Mouse (Mus musculus) midbrain, embryonic 13.5 days (tissue): ENCODE measurements around the gene Upb1. TPM values are rescaled to one million over a fixed set of nuclear protein-coding genes. Genes with fewer than 3 reads are reported as not detected.

Experiments
- ATAC-seq: fragments of 200-750 bp; cut with Nextera tagmentation; 2 replicates; pipeline ENCODE4 v1.8.0; 2017; ENCODE audit warnings: mild to moderate bottlenecking, moderate TSS enrichment, moderate library complexity
- H3K27ac ChIP-seq: fragments of 300-500 bp; sonication (generic); 2 replicates; pipeline ENCODE4 v1.5.1; 2015; ENCODE audit warnings: inconsistent platforms, mild to moderate bottlenecking, moderate library complexity
- H3K27me3 ChIP-seq: fragments of 300-500 bp; sonication (generic); 2 replicates; pipeline ENCODE4 v1.6.1; 2015; ENCODE audit warnings: mild to moderate bottlenecking, inconsistent platforms
- H3K36me3 ChIP-seq: fragments of 300-500 bp; sonication (generic); 2 replicates; pipeline ENCODE4 v1.6.1; 2015; ENCODE audit warnings: mild to moderate bottlenecking, inconsistent platforms
- H3K4me1 ChIP-seq: fragments of 300-500 bp; sonication (generic); replicated peaks from 2 replicates; pipeline ENCODE4 v1.6.1; 2015; ENCODE audit warnings: inconsistent platforms
- H3K4me2 ChIP-seq: fragments of 300-500 bp; sonication (generic); replicated peaks from 2 replicates; pipeline ENCODE4 v1.6.1; 2015; ENCODE audit warnings: moderate library complexity, mild to moderate bottlenecking, inconsistent platforms
- H3K4me3 ChIP-seq: fragments of 300-500 bp; sonication (generic); replicated peaks from 2 replicates; pipeline ENCODE4 v1.5.1; 2015; ENCODE audit warnings: mild to moderate bottlenecking, inconsistent platforms
- H3K9ac ChIP-seq: fragments of 300-500 bp; sonication (generic); replicated peaks from 2 replicates; pipeline ENCODE4 v1.6.1; 2015; ENCODE audit warnings: mild to moderate bottlenecking, inconsistent platforms
- H3K9me3 ChIP-seq: fragments of 300-500 bp; sonication (generic); 2 replicates; pipeline ENCODE4 v1.6.1; 2016; ENCODE audit warnings: mild to moderate bottlenecking, inconsistent platforms
- WGBS: fragments of 180-500 bp; shearing (Covaris S2); methylation state at CpG from one replicate; pipeline ENCODE4 v1.1.7; 2015; 5-methylcytosine and 5-hydroxymethylcytosine counted together
- polyA plus RNA-seq: library from polyadenylated mRNA; unstranded; fragments of >200 nt; fragmentation: Nextera tagmentation; extraction: Ambion mirVana; gene quantifications from 2 replicates; pipeline ENCODE4 v1.2.1, GENCODE M21; 2015

Gene Upb1
- polyA plus RNA-seq, 1 experiment from 2014 or later: not detected

- no peaks in the 10 kb centered on the region for H3K9me3 ChIP-seq
- H3K4me2 ChIP-seq: no peak overlapping the region
- H3K4me3 ChIP-seq: no peak overlapping the region
- 90% methylated on average over 7 of the region's 7 CpGs for WGBS
- no peaks in the 10 kb centered on the region for H3K4me1 ChIP-seq
- H3K36me3 ChIP-seq: no peaks in the 10 kb centered on the region
- no peak for ATAC-seq
- H3K9ac ChIP-seq: no peak overlapping the region
- no peaks in the 10 kb centered on the region for H3K27me3 ChIP-seq
- no peak overlapping the region for H3K27ac ChIP-seq
These were observed 28.7 kb downstream of the Upb1 start for GRCm38 (mm10) chr10:75429522-75430146.

GRCm38 (mm10) chr10:75430147-75430537 lies 29.2 kb downstream of the Upb1 start:
- Histone ChIP-seq H3K36me3 (no peaks in the 10 kb centered on the region), H3K27me3 (no peaks in the 10 kb centered on the region), H3K27ac (no peak overlapping the region), H3K9ac (no peak overlapping the region), H3K4me2 (no peak overlapping the region), H3K9me3 (no peaks in the 10 kb centered on the region), H3K4me1 (no peaks in the 10 kb centered on the region), H3K4me3 (no peak overlapping the region)
- 95% methylated on average over 5 of the region's 5 CpGs for WGBS
- ATAC-seq: no peak

- no peak overlapping the region for H3K4me2 ChIP-seq
- no peak overlapping the region for H3K27ac ChIP-seq
- no peak for ATAC-seq
- no peak overlapping the region for H3K9ac ChIP-seq
- no peaks in the 10 kb centered on the region for H3K27me3 ChIP-seq
- H3K4me3 ChIP-seq: no peak overlapping the region
- WGBS: 95% methylated on average over 6 of the region's 6 CpGs
- H3K9me3 ChIP-seq: no peaks in the 10 kb centered on the region
- no peaks in the 10 kb centered on the region for H3K36me3 ChIP-seq
- H3K4me1 ChIP-seq: no peaks in the 10 kb centered on the region
These were observed 29.7 kb downstream of the Upb1 start for GRCm38 (mm10) chr10:75430633-75431032.

GRCm38 (mm10) chr10:75436604-75437217 lies 35.8 kb downstream of the Upb1 start:
- 21% methylated on average over 3 of the region's 3 CpGs for WGBS
- H3K4me3 ChIP-seq: no peak overlapping the region
- H3K9me3 ChIP-seq: no peaks in the 10 kb centered on the region
- H3K4me2 ChIP-seq: no peak overlapping the region
- 0 out of 2 replicates have a peak, but pooled peaks cover 3% of the 10 kb centered on the region for H3K27me3 ChIP-seq
- no peaks in the 10 kb centered on the region for H3K36me3 ChIP-seq
- ATAC-seq: peak; percentile 53
- no peaks in the 10 kb centered on the region; the same call in 1 of the 2 replicates for H3K4me1 ChIP-seq
- no peak overlapping the region for H3K9ac ChIP-seq
- no peak overlapping the region for H3K27ac ChIP-seq

GRCm38 (mm10) chr10:75437284-75437683 lies 36.4 kb downstream of the Upb1 start:
- 93% methylated on average over 1 of the region's 1 CpGs for WGBS
- no peak overlapping the region for H3K4me2 ChIP-seq
- no peaks in the 10 kb centered on the region; the same call in 1 of the 2 replicates for H3K4me1 ChIP-seq
- no peak for ATAC-seq
- H3K27ac ChIP-seq: no peak overlapping the region
- H3K9ac ChIP-seq: no peak overlapping the region
- 0 out of 2 replicates have a peak, but pooled peaks cover 3% of the 10 kb centered on the region for H3K27me3 ChIP-seq
- H3K4me3 ChIP-seq: no peak overlapping the region
- no peaks in the 10 kb centered on the region for H3K9me3 ChIP-seq
- no peaks in the 10 kb centered on the region for H3K36me3 ChIP-seq

- Histone ChIP-seq H3K27me3 (0 out of 2 replicates have a peak, but pooled peaks cover 3% of the 10 kb centered on the region), H3K4me1 (no peaks in the 10 kb centered on the region; the same call in 1 of the 2 replicates), H3K27ac (no peak overlapping the region; the same call in 1 of the 2 replicates), H3K36me3 (no peaks in the 10 kb centered on the region), H3K4me2 (no peak overlapping the region), H3K4me3 (no peak overlapping the region), H3K9me3 (no peaks in the 10 kb centered on the region), H3K9ac (no peak overlapping the region)
- peak; percentile 64 for ATAC-seq
- 74% methylated on average over 13 of the region's 13 CpGs for WGBS
These were observed 37.4 kb downstream of the Upb1 start for GRCm38 (mm10) chr10:75438132-75438810.

- Histone ChIP-seq H3K4me1 (peaks cover 4% of the 10 kb centered on the region), H3K27ac (no peak overlapping the region)
These were observed 38.4 kb downstream of the Upb1 start for GRCm38 (mm10) chr10:75439211-75439811.

GRCm38 (mm10) chr10:75440756-75441155 lies 39.8 kb downstream of the Upb1 start:
- Histone ChIP-seq H3K9ac (no peak overlapping the region), H3K4me3 (no peak overlapping the region), H3K4me1 (peaks cover 16% of the 10 kb centered on the region), H3K4me2 (no peak overlapping the region), H3K27ac (no peak overlapping the region), H3K27me3 (0 out of 2 replicates have a peak, but pooled peaks cover 3% of the 10 kb centered on the region), H3K36me3 (no peaks in the 10 kb centered on the region), H3K9me3 (no peaks in the 10 kb centered on the region)
- ATAC-seq: no peak
- 87% methylated on average over 3 of the region's 3 CpGs for WGBS

More at GRCm38 (mm10) chr10:75439211-75439811, 38.4 kb downstream of the Upb1 start:
- no peak overlapping the region for H3K4me3 ChIP-seq
- ATAC-seq: peak; percentile 49
- WGBS: 40% methylated on average over 7 of the region's 7 CpGs
- H3K36me3 ChIP-seq: no peaks in the 10 kb centered on the region
- H3K27me3 ChIP-seq: 0 out of 2 replicates have a peak, but pooled peaks cover 3% of the 10 kb centered on the region
- H3K9me3 ChIP-seq: no peaks in the 10 kb centered on the region
- no peak overlapping the region for H3K9ac ChIP-seq
- H3K4me2 ChIP-seq: no peak overlapping the region

- no peak overlapping the region for H3K4me2 ChIP-seq
- H3K9me3 ChIP-seq: no peaks in the 10 kb centered on the region
- no peak overlapping the region for H3K4me3 ChIP-seq
- no peak overlapping the region for H3K27ac ChIP-seq
- H3K27me3 ChIP-seq: 0 out of 2 replicates have a peak, but pooled peaks cover 3% of the 10 kb centered on the region
- no peak overlapping the region for H3K9ac ChIP-seq
- WGBS: 85% methylated on average over 4 of the region's 4 CpGs
- no peak for ATAC-seq
- H3K4me1 ChIP-seq: peaks cover 16% of the 10 kb centered on the region
- H3K36me3 ChIP-seq: no peaks in the 10 kb centered on the region
These were observed 40.9 kb downstream of the Upb1 start for GRCm38 (mm10) chr10:75441800-75442199.

- H3K27me3 ChIP-seq: no peaks in the 10 kb centered on the region
- H3K4me2 ChIP-seq: no peak overlapping the region
- ATAC-seq: no peak
- WGBS: 86% methylated on average over 4 of the region's 4 CpGs
- peaks cover 16% of the 10 kb centered on the region for H3K4me1 ChIP-seq
- H3K4me3 ChIP-seq: no peak overlapping the region
- no peak overlapping the region for H3K27ac ChIP-seq
- no peaks in the 10 kb centered on the region for H3K9me3 ChIP-seq
- no peak overlapping the region for H3K9ac ChIP-seq
- no peaks in the 10 kb centered on the region for H3K36me3 ChIP-seq
These were observed 42.1 kb downstream of the Upb1 start for GRCm38 (mm10) chr10:75443017-75443416.

- peak; percentile 90 for ATAC-seq
- no peak overlapping the region for H3K4me2 ChIP-seq
- H3K9me3 ChIP-seq: no peaks in the 10 kb centered on the region
- no peak overlapping the region for H3K9ac ChIP-seq
- H3K27ac ChIP-seq: peak overlapping the region; percentile 51; the same call in 1 of the 2 replicates
- no peaks in the 10 kb centered on the region for H3K36me3 ChIP-seq
- 65% methylated on average over 19 of the region's 19 CpGs for WGBS
- H3K4me1 ChIP-seq: peaks cover 16% of the 10 kb centered on the region
- no peaks in the 10 kb centered on the region for H3K27me3 ChIP-seq
- H3K4me3 ChIP-seq: no peak overlapping the region
These were observed 43.4 kb downstream of the Upb1 start for GRCm38 (mm10) chr10:75444111-75444826.
